Mouse (Mus musculus) CH12.LX (cell line): ENCODE measurements around the gene Lrrc4.

Source experiments
- BHLHE40 ChIP-seq: IDR thresholded peaks from 2 replicates; pipeline ENCODE4 v1.6.1; 2011; ENCODE audit warnings: mild to moderate bottlenecking, low read depth, low read length, improper control_type of control experiment
- CHD1 ChIP-seq: IDR thresholded peaks from 2 replicates; pipeline ENCODE4 v1.6.1; 2012; ENCODE audit warnings: low read depth, low read length, improper control_type of control experiment, inconsistent platforms
- CTCF ChIP-seq, 2 experiments: IDR thresholded peaks in 1 of 2; conservative IDR thresholded peaks in 1 of 2; 2 replicates each; pipeline ENCODE4 v1.5.1; 2011 to 2012; ENCODE audit warnings: low read depth in 2 of 2, low read length in 2 of 2, improper control_type of control experiment in 1 of 2, inconsistent platforms in 1 of 2, mild to moderate bottlenecking in 1 of 2, moderate library complexity in 1 of 2
- ETS1 ChIP-seq: conservative IDR thresholded peaks from 2 replicates; pipeline ENCODE4 v1.6.1; 2012; ENCODE audit warnings: low read depth, mild to moderate bottlenecking, inconsistent platforms, low read length, improper control_type of control experiment, moderate library complexity
- MAFK ChIP-seq: IDR thresholded peaks from 2 replicates; pipeline ENCODE4 v1.6.1; 2011; ENCODE audit warnings: low read length, improper control_type of control experiment; ENCODE audit not compliant: insufficient replicate concordance
- MYC ChIP-seq: IDR thresholded peaks from 2 replicates; pipeline ENCODE4 v1.6.1; 2011; ENCODE audit warnings: low read depth, mild to moderate bottlenecking, improper control_type of control experiment, low read length
- POLR2A ChIP-seq: IDR thresholded peaks from 2 replicates; pipeline ENCODE4 v1.6.1; 2011; ENCODE audit warnings: low read depth, mild to moderate bottlenecking, improper control_type of control experiment, low read length
- RAD21 ChIP-seq: IDR thresholded peaks from 2 replicates; pipeline ENCODE4 v1.6.1; 2011; ENCODE audit warnings: low read depth, mild to moderate bottlenecking, low read length, improper control_type of control experiment, moderate library complexity
- RCOR1 ChIP-seq: conservative IDR thresholded peaks from 2 replicates; pipeline ENCODE4 v1.6.1; 2012; ENCODE audit warnings: low read depth, mild to moderate bottlenecking, inconsistent platforms, low read length, improper control_type of control experiment
- SMC3 ChIP-seq: IDR thresholded peaks from 2 replicates; pipeline ENCODE4 v1.6.1; 2011; ENCODE audit warnings: low read depth, low read length, improper control_type of control experiment
- USF2 ChIP-seq: conservative IDR thresholded peaks from 2 replicates; pipeline ENCODE4 v1.6.1; 2011; ENCODE audit warnings: low read depth, low read length, improper control_type of control experiment
- ZMIZ1 ChIP-seq: IDR thresholded peaks from 2 replicates; pipeline ENCODE4 v1.6.1; 2012; ENCODE audit warnings: low read depth, mild to moderate bottlenecking, inconsistent platforms, low read length, improper control_type of control experiment

DNA sequence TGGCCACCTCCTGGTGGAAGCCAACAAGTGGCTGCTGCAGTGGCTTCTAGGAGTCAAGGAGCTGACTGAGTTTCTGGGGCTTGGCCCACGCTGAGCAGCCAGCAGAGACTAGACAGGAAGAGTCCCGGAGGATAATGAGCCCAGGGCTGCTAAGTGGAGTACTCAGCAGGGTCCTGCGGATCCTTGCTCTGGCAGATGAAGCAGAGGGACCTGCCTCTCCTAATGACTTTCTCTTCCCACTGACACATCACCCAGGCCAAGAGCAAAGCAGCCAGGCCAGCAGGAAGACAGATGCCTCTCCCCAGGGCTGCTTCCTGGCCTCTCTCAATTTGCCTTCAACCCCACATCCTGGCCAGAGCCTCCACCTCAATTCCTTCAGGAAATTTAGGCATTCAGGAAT, 23.9 kb upstream of the Lrrc4 start:
- TF ChIP-seq CTCF (conservative IDR thresholded peaks at IDR 0.05 in 1 of 2, IDR thresholded peaks at IDR 0.05 in 1 of 2; ENCODE audit: low read depth in 2 of 2, low read length in 2 of 2) (no peak), RAD21 (no peak), MYC (no peak), RCOR1 (no peak), ZMIZ1 (no peak), BHLHE40 (no peak), CHD1 (no peak), POLR2A (no peak), USF2 (no peak), ETS1 (no peak), SMC3 (no peak), MAFK (no peak)
